Mouse (Mus musculus): ENCODE measurements around the gene Bcor. TPM values are rescaled to one million over a fixed set of nuclear protein-coding genes. Genes with fewer than 3 reads are reported as not detected.

The Bcor gene
- total and polyA plus RNA-seq, 3 experiments: 44.6 to 88.7 (median 61.6) TPM

GRCm38 (mm10) chrX:12080095-12080903, 79.9 kb downstream of the Bcor start:
- Histone ChIP-seq H3K27ac (ENCODE audit: control insufficient read depth, low read depth, low read length) (peak overlapping the region; percentile 65), H3K4me3 (ENCODE audit: control insufficient read depth in 1 of 2, insufficient read depth in 1 of 2, low read depth in 2 of 2, low read length in 2 of 2) (peak overlapping the region; percentile 81 to 92), H3K27me3 (ENCODE audit: control insufficient read depth in 1 of 2, insufficient read depth in 2 of 2, low read length in 2 of 2) (no peaks in the 10 kb centered on the region), H3K4me1 (ENCODE audit: control insufficient read depth in 1 of 2, insufficient read depth in 2 of 2, low read length in 2 of 2) (peaks cover 4 to 22% of the 10 kb centered on the region in 2 experiments; a peak in 3 of 4 replicates), H3K79me2 (ENCODE audit: control insufficient read depth, insufficient read depth, low read length, poor library complexity) (peaks cover 54% of the 10 kb centered on the region), H3K36me3 (ENCODE audit: control insufficient read depth in 1 of 2, insufficient read depth in 2 of 2, low read length in 2 of 2) (peaks cover 0 to 17% of the 10 kb centered on the region in 2 experiments; a peak in 2 of 4 replicates), H3K9me3 (replicated peaks; ENCODE audit: insufficient read depth, low read length) (no peaks in the 10 kb centered on the region), H3K9ac (ENCODE audit: control insufficient read depth, low read depth, low read length, poor library complexity, severe bottlenecking) (peak overlapping the region; percentile 95)
- peak; percentile 69 for DNase-seq (ENCODE audit: low read depth, low spot score)
- peak; percentile 68; the same call in 1 of the 2 replicates for TF ChIP-seq ZMIZ1 (IDR thresholded peaks at IDR 0.05; ENCODE audit: low read depth, low read length)
- no peak for TF ChIP-seq GABPA (IDR thresholded peaks at IDR 0.05; ENCODE audit: low read depth, low read length)
- TF ChIP-seq UBTF (IDR thresholded peaks at IDR 0.05; ENCODE audit: borderline replicate concordance, insufficient read depth, low read depth, low read length): no peak
- TF ChIP-seq RAD21 (IDR thresholded peaks at IDR 0.05; ENCODE audit: low read depth, low read length): no peak
- no peak for TF ChIP-seq KAT2A (conservative IDR thresholded peaks at IDR 0.05; ENCODE audit: low read depth, low read length)
- TF ChIP-seq EP300 (IDR thresholded peaks at IDR 0.05; ENCODE audit: low read depth in 1 of 2, low read length in 2 of 2): no peak; a peak in 1 of 4 replicates
- no peak for TF ChIP-seq ZNF384 (IDR thresholded peaks at IDR 0.05; ENCODE audit: low read depth, low read length)
- no peak for TF ChIP-seq CTCF (IDR thresholded peaks at IDR 0.05 in 2 of 3, conservative IDR thresholded peaks at IDR 0.05 in 1 of 3; ENCODE audit: control insufficient read depth in 1 of 3, insufficient read depth in 1 of 3, low read depth in 2 of 3, low read length in 3 of 3, poor library complexity in 1 of 3, severe bottlenecking in 1 of 3)
- TF ChIP-seq POLR2A (IDR thresholded peaks at IDR 0.05; ENCODE audit: control insufficient read depth in 1 of 2, insufficient read depth in 1 of 2, low read depth in 1 of 2, low read length in 2 of 2, poor library complexity in 1 of 2): peak; percentile 73 to 91; a peak in 3 of 4 replicates
- TF ChIP-seq ZC3H11A (IDR thresholded peaks at IDR 0.05; ENCODE audit: low read depth, low read length): no peak
- TF ChIP-seq ZKSCAN1 (IDR thresholded peaks at IDR 0.05; ENCODE audit: low read depth, low read length): no peak
- peak; percentile 78 for TF ChIP-seq NELFE (IDR thresholded peaks at IDR 0.05; ENCODE audit: low read depth, low read length)
- no peak for TF ChIP-seq MAX (IDR thresholded peaks at IDR 0.05; ENCODE audit: low read length)
- TF ChIP-seq MAZ (IDR thresholded peaks at IDR 0.05; ENCODE audit: low read depth, low read length): peak; percentile 66
- peak; percentile 40 for TF ChIP-seq MXI1 (IDR thresholded peaks at IDR 0.05; ENCODE audit: low read depth, low read length)
- 0 out of 2 replicates have a peak, but pooled peaks have one; percentile 20 for TF ChIP-seq BHLHE40 (IDR thresholded peaks at IDR 0.05; ENCODE audit: borderline replicate concordance, low read depth, low read length)
- no peak for TF ChIP-seq CHD1 (IDR thresholded peaks at IDR 0.05; ENCODE audit: low read depth, low read length)
- TF ChIP-seq TBP (IDR thresholded peaks at IDR 0.05; ENCODE audit: low read depth, low read length): no peak
- TF ChIP-seq HCFC1 (IDR thresholded peaks at IDR 0.05; ENCODE audit: low read depth, low read length): no peak
